Mouse (Mus musculus) left cerebral cortex, adult 8-10 months (tissue): Measurements from ENCODE around the gene Thsd4. TPM values are rescaled to one million over a fixed set of nuclear protein-coding genes. Genes with fewer than 3 reads are reported as not detected.

Experiments
- DNase-seq, 2 experiments: peaks; one replicate each; pipeline ENCODE4 v3.0.0; 2022; ENCODE audit warnings: low spot score in 2 of 2
- total RNA-seq, 4 experiments: library from RNA; stranded (reverse); gene quantifications; 2 replicates each; pipeline ENCODE4 v1.2.4; 2022

Gene Thsd4
- total RNA-seq, 4 experiments from 2014 or later = 5.3 to 6.3 (median 5.9) TPM

- DNase-seq = no peak
Observed at GRCm38 (mm10) chr9:60269807-60270206, 252.0 kb downstream of the Thsd4 start.

- DNase-seq = no peak
Observed at GRCm38 (mm10) chr9:60267273-60267626, 254.6 kb downstream of the Thsd4 start.

- DNase-seq = no peak
Observed at GRCm38 (mm10) chr9:60266583-60267272, 255.1 kb downstream of the Thsd4 start.

- no peak for DNase-seq
Observed at GRCm38 (mm10) chr9:60264586-60265325, 257.1 kb downstream of the Thsd4 start.

- DNase-seq = no peak
Observed at GRCm38 (mm10) chr9:60262515-60263140, 259.2 kb downstream of the Thsd4 start.

GRCm38 (mm10) chr9:60259626-60260025, 262.2 kb downstream of the Thsd4 start:
- DNase-seq = no peak

GRCm38 (mm10) chr9:60251765-60252164, 270.1 kb downstream of the Thsd4 start:
- DNase-seq = no peak

- DNase-seq = no peak
Observed at GRCm38 (mm10) chr9:60250403-60250802, 271.4 kb downstream of the Thsd4 start.

GRCm38 (mm10) chr9:60247998-60248397, 273.8 kb downstream of the Thsd4 start:
- no peak for DNase-seq

GRCm38 (mm10) chr9:60244943-60245342, 276.9 kb downstream of the Thsd4 start:
- DNase-seq = peak; percentile 36 to 72

GRCm38 (mm10) chr9:60243503-60243902, 278.3 kb downstream of the Thsd4 start:
- no peak for DNase-seq

- DNase-seq = no peak
Observed at GRCm38 (mm10) chr9:60237667-60238066, 284.2 kb downstream of the Thsd4 start.

- no peak for DNase-seq
Observed at GRCm38 (mm10) chr9:60236155-60236554, 285.7 kb downstream of the Thsd4 start.

- DNase-seq = no peak
Observed at GRCm38 (mm10) chr9:60234233-60235115, 287.4 kb downstream of the Thsd4 start.

- no peak for DNase-seq
Observed at GRCm38 (mm10) chr9:60231981-60232881, 289.6 kb downstream of the Thsd4 start.

GRCm38 (mm10) chr9:60229496-60229895, 292.4 kb downstream of the Thsd4 start:
- no peak for DNase-seq

- no peak for DNase-seq
Observed at GRCm38 (mm10) chr9:60227727-60228126, 294.1 kb downstream of the Thsd4 start.

GRCm38 (mm10) chr9:60226679-60227078, 295.2 kb downstream of the Thsd4 start:
- DNase-seq = no peak

- DNase-seq = peak in 1 of 2 experiments; percentile 55
Observed at GRCm38 (mm10) chr9:60226155-60226554, 295.7 kb downstream of the Thsd4 start.

GRCm38 (mm10) chr9:60225453-60225852, 296.4 kb downstream of the Thsd4 start:
- DNase-seq = no peak
